Mouse (Mus musculus): ENCODE measurements around the gene Nrap.

DNA sequence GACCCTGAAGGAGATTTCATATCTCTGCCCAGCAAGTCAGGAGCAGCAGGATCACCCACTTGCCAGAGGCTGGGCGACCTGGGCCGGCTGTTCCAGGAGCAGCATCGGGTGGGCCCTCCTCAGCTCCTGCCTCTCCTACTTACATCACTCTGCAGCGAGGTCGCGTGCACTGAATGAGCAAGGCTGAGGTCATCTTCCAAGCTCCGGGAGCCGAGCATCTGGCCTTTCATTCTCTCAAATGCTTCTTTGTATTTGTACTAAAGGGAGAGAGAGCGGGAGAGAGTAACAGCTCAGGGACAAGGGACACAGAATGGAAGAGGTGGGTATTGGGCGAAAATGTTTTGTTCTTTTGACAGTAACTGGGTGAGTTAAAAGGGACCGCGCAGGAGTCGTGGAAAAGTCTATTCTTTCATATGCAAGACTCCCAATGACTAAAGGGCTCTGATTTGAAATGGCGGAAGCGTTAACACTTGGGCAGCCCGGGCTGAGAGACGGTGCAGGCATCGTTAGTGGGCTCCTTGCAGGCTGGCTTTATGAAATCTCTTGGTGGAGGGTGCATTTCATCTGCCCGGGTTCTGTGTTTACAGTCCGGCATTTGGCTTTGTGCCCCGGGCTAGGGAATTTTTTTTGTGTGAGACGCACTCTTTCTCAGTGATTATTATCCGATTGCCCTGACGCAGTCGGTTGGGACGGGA lies 45.8 kb downstream of the Nrap start:
- no peak for TF ChIP-seq CTCF (IDR thresholded peaks at IDR 0.05; ENCODE audit: extremely low read depth, insufficient read length, insufficient replicate concordance, low read depth, low read length)
- no peak for TF ChIP-seq POLR2A (IDR thresholded peaks at IDR 0.05; ENCODE audit: low read depth, low read length)
